Comparison of ENCODE assay signal across 18 mouse cellular contexts in genomic region chr11:71747719-71748118, GRCm38 (mm10). TPM values are rescaled to one million over a fixed set of nuclear protein-coding genes. Genes with fewer than 3 reads are reported as not detected.
DNase-seq lines count a peak whose midpoint lies in the region; ATAC-seq lines count a peak whose summit lies in the region.
"Had no signal": no experiment of that assay in that cellular context is flagged by ENCODE, and none has a peak within 500 bp of the region (broad histone marks: within the 10 kb centered on the region; RNA-seq: fewer than 3 reads in every experiment).

No protein-coding gene starts in this region.

- no peak overlapping the region for H3K9ac ChIP-seq in lung, embryonic 15.5 days
- H3K9ac ChIP-seq: embryonic facial prominence, embryonic 12.5 days; hindbrain, embryonic 12.5 days; limb, embryonic 15.5 days had no signal

- no peak for ATAC-seq in lung, embryonic 15.5 days (ENCODE audit: borderline replicate concordance, extremely low read depth, low FRiP score, low TSS enrichment)
- ATAC-seq: intestine, postnatal 0 days had no signal

- 0 out of 2 replicates have a peak, but pooled peaks cover 8% of the 10 kb centered on the region for H3K4me1 ChIP-seq in lung, embryonic 15.5 days

- no peaks in the 10 kb centered on the region for H3K36me3 ChIP-seq in lung, embryonic 15.5 days
- H3K36me3 ChIP-seq: embryonic facial prominence, embryonic 12.5 days; forebrain, embryonic 10.5 days; hindbrain, embryonic 12.5 days; limb, embryonic 15.5 days had no signal

- H3K4me3 ChIP-seq in lung, embryonic 15.5 days, result no peak overlapping the region
- H3K4me3 ChIP-seq: embryonic facial prominence, embryonic 12.5 days; forebrain, embryonic 10.5 days; hindbrain, embryonic 12.5 days; limb, embryonic 15.5 days had no signal

- no peaks in the 10 kb centered on the region for H3K9me3 ChIP-seq in lung, embryonic 15.5 days
- H3K9me3 ChIP-seq: embryonic facial prominence, embryonic 12.5 days; forebrain, embryonic 10.5 days; limb, embryonic 15.5 days had no signal

- peak; percentile 57 for DNase-seq in kidney, postnatal 10 days
- no peak for DNase-seq in kidney, adult 8-10 months
- peak; percentile 40 to 42 for DNase-seq in heart, postnatal 10 days
- DNase-seq in testis, postnatal 14 days (ENCODE audit: low spot score), result no peak
- no peak for DNase-seq in Muller cell, postnatal 12 days (ENCODE audit: inconsistent ontology term)
- DNase-seq in layer of hippocampus, postnatal 14 days (ENCODE audit: low spot score in 2 of 2), result no peak
- DNase-seq: adrenal gland, adult 2 months; cerebellum, postnatal 10 days; thymus, postnatal 36 days had no signal

- intact Hi-C loops in heart, postnatal 10 days (cut with DNase I), result loop anchor here (5.0 kb wide), 1 partner anchor 75 kb away; no protein-coding TSS in a partner anchor

- H3K4me2 ChIP-seq in lung, embryonic 15.5 days, result no peak overlapping the region
- H3K4me2 ChIP-seq: embryonic facial prominence, embryonic 12.5 days; hindbrain, embryonic 12.5 days; limb, embryonic 15.5 days had no signal

- peaks cover 34% of the 10 kb centered on the region for H3K27me3 ChIP-seq in lung, embryonic 15.5 days

- 61% methylated on average over 7 of the region's 7 CpGs for WGBS in lung, embryonic 15.5 days

- peak overlapping the region; percentile 39 for H3K27ac ChIP-seq in lung, embryonic 15.5 days
- H3K27ac ChIP-seq: embryonic facial prominence, embryonic 12.5 days; forebrain, embryonic 10.5 days; hindbrain, embryonic 12.5 days; limb, embryonic 15.5 days had no signal

RNA-seq across cellular contexts. Expression of gene Wscd1, which starts 2.0 kb away (rescaled TPM):
- 10 to 100 TPM; 12.2 to 13.0 TPM for total RNA-seq in heart, postnatal 10 days (2021)
- 11.3 and 11.6 TPM in 2 replicates for polyA plus RNA-seq in lung, embryonic 15.5 days (2015; fragmentation: Nextera tagmentation; extraction: Ambion mirVana)
- 100 to 1,000 TPM; 101 to 107 TPM for total RNA-seq in layer of hippocampus, postnatal 14 days (2021)
- total RNA-seq: megakaryocyte, adult 5-6 weeks; monocyte, adult 5-6 weeks; neutrophil, adult 5-6 weeks had no signal

Comparison
In these comparisons a context has a peak if more than half of its experiments do, and no peak if none do; other contexts are left out.
1. DNase-seq: peak in kidney, postnatal 10 days (single experiment) and heart, postnatal 10 days (2 of 2); none in kidney, adult 8-10 months (0 of 2), testis, postnatal 14 days (single experiment), Muller cell, postnatal 12 days (single experiment) and layer of hippocampus, postnatal 14 days (0 of 2).
2. RNA of gene Wscd1, which starts 2.0 kb away (total RNA-seq): 101 to 107 TPM in layer of hippocampus, postnatal 14 days; 12.2 to 13.0 TPM in heart, postnatal 10 days; every median in the first group is over 4 times any median in the second.